In the genomic region with DNA sequence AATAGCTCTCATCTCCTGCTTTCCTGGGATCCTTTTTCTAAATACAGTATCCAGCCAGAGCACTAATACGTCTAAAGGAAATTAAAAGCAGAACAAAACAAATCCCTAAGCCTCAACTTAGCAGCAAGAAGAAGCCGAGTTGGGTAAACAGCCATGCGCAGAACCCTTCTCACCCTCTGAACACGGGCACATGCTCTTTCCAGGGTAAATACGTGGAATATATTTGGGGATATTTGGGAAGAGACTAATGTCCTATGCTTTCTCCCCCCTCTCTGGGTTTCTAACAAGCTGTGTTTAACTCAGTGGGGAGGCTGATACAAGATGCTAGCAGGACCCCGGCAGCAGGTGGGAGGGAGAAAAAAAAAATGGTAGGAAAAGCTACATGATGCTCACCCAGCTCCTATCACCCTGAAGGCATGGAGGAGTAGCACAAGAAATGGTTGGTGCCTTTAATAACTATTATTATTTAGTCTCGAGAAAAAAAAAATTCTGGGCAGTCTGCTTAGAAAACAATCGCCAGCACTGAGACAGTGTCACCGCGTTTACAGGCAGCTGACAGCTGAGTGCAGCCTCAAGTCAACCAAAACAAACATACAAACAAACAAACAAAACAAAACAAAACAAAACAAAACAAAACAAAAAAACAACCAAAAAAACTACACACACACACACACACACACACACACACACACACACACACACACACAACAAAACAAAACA, we compare ENCODE assay signal across 8 mouse cellular contexts.
DNase-seq lines count a peak whose midpoint lies in the region; ATAC-seq and TF ChIP-seq lines count a peak whose summit lies in the region.

No protein-coding gene starts in this region.

- H3K9me3 ChIP-seq in stomach, embryonic 14.5 days (ENCODE audit: control insufficient read depth, low read depth, low read length), result no peaks in the 10 kb centered on the region

- 61% methylated on average over 10 of the region's 10 CpGs for WGBS in heart, adult 2 months
- 59% methylated on average over 10 of the region's 10 CpGs for WGBS in stomach, embryonic 14.5 days

- peak overlapping the region; percentile 24; the same call in 1 of the 2 replicates for H3K4me2 ChIP-seq in stomach, embryonic 14.5 days (replicated peaks; ENCODE audit: low read depth, low read length)

- no peak for TF ChIP-seq CTCF in heart, adult 2 months (IDR thresholded peaks at IDR 0.05)

- ATAC-seq in stomach, embryonic 14.5 days (ENCODE audit: insufficient number of reproducible peaks, insufficient read depth, low FRiP score, low read depth), result no peak

- peak overlapping the region; percentile 61; the same call in 1 of the 2 replicates for H3K27ac ChIP-seq in heart, adult 2 months
- H3K27ac ChIP-seq in stomach, embryonic 14.5 days (ENCODE audit: low read length), result no peak overlapping the region

- H3K27me3 ChIP-seq in heart, adult 2 months (ENCODE audit: control insufficient read depth, insufficient read depth, low read length), result no peaks in the 10 kb centered on the region
- H3K27me3 ChIP-seq in stomach, embryonic 14.5 days (ENCODE audit: control insufficient read depth, insufficient read depth, low read length), result no peaks in the 10 kb centered on the region

- TF ChIP-seq EP300 in heart, adult 2 months (IDR thresholded peaks at IDR 0.05; ENCODE audit: insufficient read depth, low read depth, low read length), result no peak

- intact Hi-C loops in heart, adult 2 months (cut with DNase I), result loop anchor here (5.0 to 10.0 kb wide), 2 partner anchors 508 to 746 kb away; no protein-coding TSS in a partner anchor
- intact Hi-C loops in heart, postnatal 14 days (cut with DNase I), result loop anchor here (5.0 kb wide), 1 partner anchor 523 kb away; no protein-coding TSS in a partner anchor
- intact Hi-C loops in left cerebral cortex, postnatal 36 days (cut with DNase I), result loop anchor here (2.0 to 5.0 kb wide), 5 partner anchors 214 to 523 kb away; partner anchors contain the start of gene Stxbp5

- H3K4me3 ChIP-seq in heart, adult 2 months, result peak overlapping the region; percentile 41; the same call in 1 of the 2 replicates
- no peak overlapping the region for H3K4me3 ChIP-seq in stomach, embryonic 14.5 days (ENCODE audit: low read depth, low read length)

- no peak overlapping the region for H3K9ac ChIP-seq in heart, adult 2 months (ENCODE audit: low read depth, low read length)
- H3K9ac ChIP-seq in stomach, embryonic 14.5 days (replicated peaks; ENCODE audit: low read depth, low read length), result no peak overlapping the region

- H3K4me1 ChIP-seq in heart, adult 2 months (ENCODE audit: control insufficient read depth, insufficient read depth, low read length), result peaks cover 1% of the 10 kb centered on the region; the same call in 1 of the 2 replicates
- no peaks in the 10 kb centered on the region for H3K4me1 ChIP-seq in stomach, embryonic 14.5 days (ENCODE audit: control insufficient read depth, insufficient read depth, low read length)

- H3K79me2 ChIP-seq in heart, adult 2 months (replicated peaks; ENCODE audit: control insufficient read depth, insufficient read depth, low read length), result no peaks in the 10 kb centered on the region

- no peaks in the 10 kb centered on the region for H3K36me3 ChIP-seq in heart, adult 2 months (ENCODE audit: control insufficient read depth, insufficient read depth, low read length)
- no peaks in the 10 kb centered on the region for H3K36me3 ChIP-seq in stomach, embryonic 14.5 days (ENCODE audit: control insufficient read depth, insufficient read depth, low read length)

- no peak for TF ChIP-seq POLR2A in heart, adult 2 months (IDR thresholded peaks at IDR 0.05; ENCODE audit: insufficient read depth, low read depth, low read length)

- DNase-seq in heart, adult 2 months, result no peak
- DNase-seq in heart, postnatal 14 days, result no peak
- DNase-seq in retina, postnatal 1 day, result peak; percentile 21
- DNase-seq in retina, embryonic 14.5 days (ENCODE audit: low spot score), result no peak
- peak; percentile 18 to 25 for DNase-seq in left cerebral cortex, postnatal 36 days (ENCODE audit: low spot score in 2 of 2)
- DNase-seq in gastrocnemius, postnatal 10 days, result no peak
- DNase-seq in B cell, adult 2 months, result no peak

Comparison
In these comparisons a context has a peak if more than half of its experiments do, and no peak if none do; other contexts are left out.
1. DNase-seq: peak in retina, postnatal 1 day (single experiment) and left cerebral cortex, postnatal 36 days (2 of 2); none in heart, adult 2 months (0 of 2), heart, postnatal 14 days (0 of 2), retina, embryonic 14.5 days (single experiment), gastrocnemius, postnatal 10 days (single experiment) and B cell, adult 2 months (0 of 2).